Mouse (Mus musculus): ENCODE measurements at regions not wholly inside any gene's neighbourhood (a gene's known extent, or its start where the extent isn't known, plus 50 kb on each side); places are given as distances from the start of the nearest gene placed in this dataset.

DNA sequence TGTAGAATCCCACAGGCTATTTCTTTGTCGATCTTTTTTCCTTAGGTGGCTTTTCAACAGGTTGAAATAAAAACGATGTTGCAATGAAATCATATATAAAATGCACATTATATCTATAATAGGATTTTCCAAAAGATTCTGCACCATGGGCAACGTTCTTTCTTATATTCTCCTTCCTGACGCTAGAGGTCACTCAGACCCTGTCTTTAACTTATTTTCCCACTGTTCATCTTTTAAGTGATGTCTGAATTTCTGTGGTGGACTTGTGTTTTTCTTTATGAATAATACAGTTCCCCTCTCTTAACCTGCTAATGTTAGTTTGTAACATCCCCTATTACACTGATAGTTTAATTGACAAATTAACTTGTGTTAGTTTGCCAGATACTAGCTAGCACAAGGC is 86.5 kb upstream of the Got2 start:
- peak; percentile 19 to 54 for DNase-seq

DNA sequence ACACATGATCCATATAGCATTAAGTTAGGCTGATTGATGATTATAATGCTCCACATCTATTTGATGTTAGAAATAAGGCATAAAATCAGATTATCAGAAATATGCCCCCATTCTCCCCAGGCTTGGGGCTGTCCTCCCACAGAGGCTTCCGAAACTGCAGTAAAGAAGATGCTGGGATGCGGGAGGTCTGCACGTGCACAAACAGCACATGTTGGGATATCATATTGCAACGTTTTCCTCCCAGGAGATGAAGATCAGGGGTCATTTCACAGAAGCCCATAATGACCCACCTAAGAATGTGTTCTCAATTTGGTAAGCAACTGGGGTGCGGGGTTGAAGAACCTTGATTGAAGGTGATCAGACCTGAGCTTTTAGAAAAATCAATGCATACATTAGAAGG is 85.9 kb upstream of the Got2 start:
- DNase-seq, result no peak

DNA sequence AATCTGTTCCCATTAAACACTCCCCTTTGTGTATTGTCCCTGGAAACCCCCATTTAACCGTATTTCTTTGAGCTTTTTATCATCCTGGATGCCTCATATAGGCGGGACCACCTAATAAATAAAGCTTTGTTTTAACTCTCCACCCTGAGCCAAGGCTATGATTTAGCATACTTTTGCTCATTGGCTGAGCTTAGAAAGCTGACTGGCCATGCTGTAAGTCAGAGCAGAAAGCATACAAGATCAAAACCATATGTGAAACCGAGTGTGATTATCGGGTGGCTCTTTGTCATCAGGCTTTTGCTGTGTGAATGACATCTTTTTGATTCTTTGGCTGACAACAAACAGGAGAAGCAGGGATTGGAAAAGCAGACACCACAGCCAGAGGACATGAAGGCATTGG is 85.2 kb upstream of the Got2 start:
- no peak for DNase-seq

DNA sequence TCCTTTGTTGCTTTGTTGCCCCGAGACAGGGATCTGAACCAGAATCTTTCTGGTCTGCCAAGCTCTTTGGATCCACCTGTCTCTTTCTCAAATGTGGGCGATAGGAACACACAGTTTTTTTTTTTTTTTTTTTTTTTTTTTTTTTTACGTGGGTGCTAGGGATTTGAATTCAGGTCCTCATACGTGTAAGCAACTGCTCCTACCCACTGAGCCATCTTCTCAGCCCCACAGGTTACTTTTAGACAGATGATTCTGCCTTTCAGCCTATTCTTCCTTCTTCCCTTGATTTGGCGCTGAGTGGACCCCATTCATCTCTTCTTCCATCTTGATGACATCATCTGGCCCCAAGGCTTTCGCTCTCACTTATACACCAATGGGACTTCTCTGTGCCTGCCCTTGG is 80.5 kb upstream of the Got2 start:
- no peak for DNase-seq

DNA sequence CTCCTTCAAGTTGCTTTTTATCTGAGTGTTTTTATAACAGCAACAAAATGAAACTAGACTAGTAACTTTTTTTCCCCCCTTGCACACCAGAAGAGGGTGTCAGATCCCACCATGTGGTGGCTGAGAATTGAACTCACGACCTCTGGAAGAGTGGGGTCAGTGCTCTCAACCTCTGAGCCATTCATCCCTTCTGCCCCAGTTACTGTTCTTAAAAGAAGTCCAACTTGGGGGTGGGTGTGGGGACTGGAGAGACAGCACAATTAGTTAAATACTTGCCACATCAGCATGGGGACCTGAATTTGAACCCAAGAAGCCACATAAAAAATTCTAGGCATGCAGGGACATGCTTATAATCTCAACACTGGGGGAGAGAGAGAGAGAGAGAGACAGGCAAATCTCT is 78.1 kb upstream of the Got2 start:
- DNase-seq, result no peak

DNA sequence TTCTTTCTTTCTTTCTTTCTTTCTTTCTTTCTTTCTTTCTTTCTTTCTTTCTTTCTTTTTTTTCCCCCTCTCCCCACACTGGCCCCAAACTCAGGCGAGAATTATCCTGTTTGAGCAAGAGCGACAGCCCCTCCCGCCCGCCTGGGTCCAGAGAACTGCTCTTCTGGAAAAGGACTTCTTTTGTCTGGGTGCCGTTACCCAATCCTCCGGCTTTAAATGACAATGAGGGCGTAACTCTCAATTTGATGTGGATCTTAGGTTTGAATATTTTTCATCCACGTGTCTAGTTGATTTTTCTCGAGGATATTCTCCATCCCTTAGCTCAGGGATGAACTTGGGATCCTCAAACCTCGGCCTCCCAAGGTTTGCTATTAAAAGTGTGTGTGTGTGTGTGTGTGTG is 63.9 kb upstream of the Got2 start:
- peak; percentile 20 to 32 for DNase-seq

DNA sequence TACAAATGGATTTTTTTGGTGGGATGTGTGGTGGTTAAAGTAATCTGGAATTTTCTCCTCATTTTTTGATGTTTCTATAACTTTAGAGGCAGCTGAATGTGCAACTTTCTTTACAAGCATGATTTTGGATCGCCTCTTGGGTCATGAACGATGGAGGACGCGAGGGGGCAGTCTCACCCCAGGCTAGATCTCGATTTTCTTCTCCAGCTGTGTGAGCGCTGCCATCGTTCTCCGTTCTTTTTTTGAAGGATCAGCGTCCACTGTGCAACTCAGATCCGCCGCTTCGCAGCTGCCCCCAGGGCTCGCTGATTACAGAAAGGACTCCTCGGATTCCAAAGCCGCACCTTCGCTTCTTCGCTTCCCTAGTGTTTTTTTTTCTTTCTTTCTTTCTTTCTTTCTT is 63.4 kb upstream of the Got2 start:
- peak; percentile 86 for DNase-seq

All from cerebellum, postnatal 10 days (tissue).